Mouse (Mus musculus) hindbrain, embryonic 16.5 days (tissue): ENCODE measurements at regions not wholly inside any gene's neighbourhood (a gene's known extent, or its start where the extent isn't known, plus 50 kb on each side); places are given as distances from the start of the nearest gene placed in this dataset.

ENCODE experiments used
- ATAC-seq: fragments of 200-750 bp; cut with Nextera tagmentation; 2 replicates; pipeline ENCODE4 v1.8.0; 2017; ENCODE audit warnings: moderate TSS enrichment, moderate library complexity
- H3K27ac ChIP-seq: fragments of 300-500 bp; sonication (generic); 2 replicates; pipeline ENCODE4 v1.5.1; 2014; ENCODE audit warnings: low read depth, mild to moderate bottlenecking, control low read depth, low read length, moderate library complexity
- H3K27me3 ChIP-seq: fragments of 300-500 bp; sonication (generic); replicated peaks from 2 replicates; pipeline ENCODE4 v1.6.1; 2014; ENCODE audit warnings: low read length; ENCODE audit not compliant: control insufficient read depth, insufficient read depth
- H3K36me3 ChIP-seq: fragments of 300-500 bp; sonication (generic); 2 replicates; pipeline ENCODE4 v1.6.1; 2014; ENCODE audit warnings: mild to moderate bottlenecking, low read length, moderate library complexity, mixed read lengths; ENCODE audit not compliant: control insufficient read depth, insufficient read depth
- H3K4me1 ChIP-seq: fragments of 300-500 bp; sonication (generic); 2 replicates; pipeline ENCODE4 v1.6.1; 2014; ENCODE audit warnings: low read depth, low read length; ENCODE audit not compliant: control insufficient read depth, insufficient read depth
- H3K4me2 ChIP-seq: fragments of 300-500 bp; sonication (generic); 2 replicates; pipeline ENCODE4 v1.6.1; 2014; ENCODE audit warnings: mild to moderate bottlenecking, low read length, control low read depth, moderate library complexity
- H3K4me3 ChIP-seq: fragments of 300-500 bp; sonication (generic); 2 replicates; pipeline ENCODE4 v1.5.1; 2014; ENCODE audit warnings: mild to moderate bottlenecking, low read length, control low read depth, moderate library complexity
- H3K9ac ChIP-seq: fragments of 300-500 bp; sonication (generic); 2 replicates; pipeline ENCODE4 v1.6.1; 2014; ENCODE audit warnings: low read depth, mild to moderate bottlenecking, control low read depth, low read length, moderate library complexity
- H3K9me3 ChIP-seq: fragments of 300-500 bp; sonication (generic); 2 replicates; pipeline ENCODE4 v1.6.1; 2014; ENCODE audit warnings: mild to moderate bottlenecking, low read length, moderate library complexity; ENCODE audit not compliant: control insufficient read depth
- WGBS: fragments of 180-500 bp; shearing (Covaris S2); extraction: QIAGEN DNeasy Blood & Tissue Kit; methylation state at CpG from one replicate; pipeline ENCODE4 v1.1.7; 2014; 5-methylcytosine and 5-hydroxymethylcytosine counted together

DNA sequence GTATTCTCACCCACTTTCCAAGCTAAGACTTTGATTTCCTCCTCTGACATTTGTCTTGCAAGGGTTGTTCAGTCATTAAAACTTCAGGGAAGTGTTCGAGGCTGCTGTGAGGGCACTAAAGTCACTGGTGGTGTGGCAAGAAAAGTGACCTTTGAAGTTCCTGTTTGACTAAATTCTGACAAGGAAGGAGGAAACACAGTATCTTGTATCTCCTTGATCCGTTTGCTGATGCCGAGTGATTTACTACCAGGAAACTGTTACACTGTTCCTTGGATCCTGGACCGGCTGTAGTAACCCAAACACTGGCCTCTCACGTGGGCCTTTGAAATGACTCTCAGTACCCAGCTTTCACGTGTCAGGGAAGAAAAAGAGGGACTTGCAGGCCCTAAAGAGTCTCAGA lies 53.5 kb upstream of the Ralgapa2 start:
- H3K27me3 ChIP-seq = no peaks in the 10 kb centered on the region
- WGBS = 80% methylated on average over 6 of the region's 6 CpGs
- H3K27ac ChIP-seq = no peak overlapping the region
- H3K9me3 ChIP-seq = no peaks in the 10 kb centered on the region
- H3K4me3 ChIP-seq = no peak overlapping the region
- no peak for ATAC-seq
- no peaks in the 10 kb centered on the region for H3K36me3 ChIP-seq
- H3K9ac ChIP-seq = no peak overlapping the region
- no peak overlapping the region for H3K4me2 ChIP-seq
- H3K4me1 ChIP-seq = no peaks in the 10 kb centered on the region

DNA sequence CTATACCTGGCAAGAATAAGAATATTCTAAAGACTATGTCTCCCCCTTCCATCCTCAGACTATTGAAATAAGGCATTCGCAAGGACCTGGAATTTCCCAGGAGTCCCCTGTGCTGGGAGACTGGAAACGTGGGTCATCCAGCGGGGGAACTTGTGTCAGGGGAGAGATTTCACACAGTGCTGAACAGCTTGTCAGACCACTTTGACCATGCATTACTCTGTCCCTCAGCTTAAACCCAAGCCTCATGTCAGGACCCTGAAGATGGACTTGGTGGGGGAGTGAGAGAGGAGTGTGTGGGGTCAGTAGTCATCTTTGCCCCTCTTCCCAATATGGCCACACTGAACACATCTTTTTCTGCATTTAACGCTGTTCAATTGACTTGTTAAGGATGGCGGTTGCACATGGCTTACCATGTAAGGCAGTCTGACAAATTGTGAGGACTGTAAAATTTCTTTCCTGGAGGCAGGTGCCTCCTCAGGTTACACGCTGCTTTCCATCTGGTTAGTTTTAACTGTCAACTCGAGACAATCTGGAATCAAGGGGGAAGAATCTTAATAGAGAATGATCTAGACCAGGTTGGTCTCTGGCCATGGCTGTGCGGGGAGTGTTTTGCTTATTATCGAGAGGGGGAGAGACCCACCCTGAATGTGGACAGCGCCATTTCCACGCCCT lies 56.2 kb upstream of the Ralgapa2 start:
- H3K27ac ChIP-seq = no peak overlapping the region
- no peaks in the 10 kb centered on the region for H3K4me1 ChIP-seq
- no peak overlapping the region for H3K9ac ChIP-seq
- H3K4me3 ChIP-seq = no peak overlapping the region
- H3K4me2 ChIP-seq = no peak overlapping the region
- 83% methylated on average over 11 of the region's 11 CpGs for WGBS
- no peaks in the 10 kb centered on the region for H3K27me3 ChIP-seq
- no peaks in the 10 kb centered on the region for H3K9me3 ChIP-seq
- no peak for ATAC-seq
- no peaks in the 10 kb centered on the region for H3K36me3 ChIP-seq

- Histone ChIP-seq H3K27me3 (no peaks in the 10 kb centered on the region), H3K4me3 (no peak overlapping the region), H3K4me2 (no peak overlapping the region), H3K27ac (no peak overlapping the region), H3K9me3 (no peaks in the 10 kb centered on the region), H3K9ac (no peak overlapping the region), H3K4me1 (peaks cover 2% of the 10 kb centered on the region; the same call in 1 of the 2 replicates), H3K36me3 (no peaks in the 10 kb centered on the region)
- WGBS = 92% methylated on average over 11 of the region's 11 CpGs
- ATAC-seq = no peak
Observed at GRCm38 (mm10) chr2:146571036-146571435, 58.9 kb upstream of the Ralgapa2 start.

GRCm38 (mm10) chr2:146571857-146572256 lies 59.7 kb upstream of the Ralgapa2 start:
- H3K36me3 ChIP-seq = no peaks in the 10 kb centered on the region
- no peaks in the 10 kb centered on the region for H3K27me3 ChIP-seq
- H3K4me2 ChIP-seq = no peak overlapping the region
- 93% methylated on average over 9 of the region's 9 CpGs for WGBS
- no peak overlapping the region for H3K27ac ChIP-seq
- no peak overlapping the region for H3K4me3 ChIP-seq
- peaks cover 2% of the 10 kb centered on the region; the same call in 1 of the 2 replicates for H3K4me1 ChIP-seq
- H3K9ac ChIP-seq = no peak overlapping the region
- no peaks in the 10 kb centered on the region for H3K9me3 ChIP-seq
- ATAC-seq = no peak

- Histone ChIP-seq H3K9me3 (no peaks in the 10 kb centered on the region), H3K9ac (no peak overlapping the region), H3K4me1 (peaks cover 2% of the 10 kb centered on the region; the same call in 1 of the 2 replicates), H3K36me3 (no peaks in the 10 kb centered on the region), H3K4me3 (no peak overlapping the region), H3K27me3 (no peaks in the 10 kb centered on the region), H3K4me2 (no peak overlapping the region), H3K27ac (no peak overlapping the region)
- 59% methylated on average over 3 of the region's 3 CpGs for WGBS
- ATAC-seq = no peak
Observed at GRCm38 (mm10) chr2:146575610-146576297, 63.6 kb upstream of the Ralgapa2 start.

DNA sequence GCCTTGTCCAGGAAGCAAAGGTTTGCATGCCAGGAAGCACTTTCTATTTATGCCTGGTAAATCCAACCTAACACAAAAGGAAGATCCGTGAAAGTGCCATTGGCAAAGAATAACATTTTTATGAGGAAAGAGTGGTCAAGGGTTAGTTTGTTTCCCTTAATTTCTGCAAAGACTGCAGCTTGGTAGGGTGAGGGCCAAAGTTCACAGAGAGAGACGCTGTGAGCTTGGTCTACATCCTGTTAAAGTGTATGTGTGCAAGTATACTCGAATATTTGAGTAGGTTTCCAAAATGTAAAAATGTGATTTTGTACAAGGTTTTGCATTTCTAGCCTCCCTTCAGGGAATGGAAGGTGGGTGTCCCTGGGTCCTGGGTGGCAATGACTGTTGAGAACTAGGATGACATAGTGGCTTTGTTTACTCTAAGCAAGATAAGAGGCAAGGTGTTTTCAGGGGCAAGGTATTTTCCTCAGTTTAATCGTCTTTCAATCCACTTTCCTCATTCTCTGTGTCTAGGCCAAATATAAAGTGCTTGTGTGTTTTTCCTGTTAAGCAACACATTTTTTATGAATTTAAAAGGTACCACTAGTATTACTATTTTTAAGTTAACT lies 64.3 kb upstream of the Ralgapa2 start:
- WGBS = 77% methylated on average over 4 of the region's 4 CpGs
- H3K36me3 ChIP-seq = no peaks in the 10 kb centered on the region
- H3K4me1 ChIP-seq = peaks cover 2% of the 10 kb centered on the region; the same call in 1 of the 2 replicates
- no peak overlapping the region for H3K9ac ChIP-seq
- no peak for ATAC-seq
- H3K27ac ChIP-seq = no peak overlapping the region
- H3K9me3 ChIP-seq = no peaks in the 10 kb centered on the region
- no peaks in the 10 kb centered on the region for H3K27me3 ChIP-seq
- H3K4me2 ChIP-seq = no peak overlapping the region
- no peak overlapping the region for H3K4me3 ChIP-seq

- WGBS = 77% methylated on average over 3 of the region's 3 CpGs
- no peaks in the 10 kb centered on the region for H3K9me3 ChIP-seq
- H3K9ac ChIP-seq = no peak overlapping the region
Observed at GRCm38 (mm10) chr2:146577096-146577495, 65.0 kb upstream of the Ralgapa2 start.

GRCm38 (mm10) chr2:146581220-146581619 lies 69.1 kb upstream of the Ralgapa2 start:
- no peak overlapping the region for H3K4me2 ChIP-seq
- no peaks in the 10 kb centered on the region for H3K36me3 ChIP-seq
- H3K27ac ChIP-seq = no peak overlapping the region
- WGBS = 77% methylated on average over 3 of the region's 3 CpGs
- H3K9ac ChIP-seq = no peak overlapping the region
- ATAC-seq = no peak
- H3K4me1 ChIP-seq = no peaks in the 10 kb centered on the region
- H3K9me3 ChIP-seq = no peaks in the 10 kb centered on the region
- no peaks in the 10 kb centered on the region for H3K27me3 ChIP-seq
- H3K4me3 ChIP-seq = no peak overlapping the region

More at GRCm38 (mm10) chr2:146577096-146577495, 65.0 kb upstream of the Ralgapa2 start:
- Histone ChIP-seq H3K36me3 (no peaks in the 10 kb centered on the region), H3K4me3 (no peak overlapping the region), H3K27me3 (no peaks in the 10 kb centered on the region), H3K4me2 (no peak overlapping the region), H3K27ac (no peak overlapping the region), H3K4me1 (peaks cover 2% of the 10 kb centered on the region; the same call in 1 of the 2 replicates)
- no peak for ATAC-seq

- Histone ChIP-seq H3K4me1 (no peaks in the 10 kb centered on the region), H3K9me3 (no peaks in the 10 kb centered on the region), H3K4me3 (no peak overlapping the region), H3K4me2 (no peak overlapping the region), H3K27ac (no peak overlapping the region), H3K36me3 (no peaks in the 10 kb centered on the region), H3K27me3 (no peaks in the 10 kb centered on the region), H3K9ac (no peak overlapping the region)
- no peak for ATAC-seq
Observed at GRCm38 (mm10) chr2:146583807-146584388, 71.8 kb upstream of the Ralgapa2 start.
